Mouse (Mus musculus) thymus, postnatal 0 days (tissue): ENCODE measurements around the gene Zfp617. TPM values are rescaled to one million over a fixed set of nuclear protein-coding genes. Genes with fewer than 3 reads are reported as not detected.
"Not testable (repeated sequence)": the region's sequence is repeated elsewhere in the genome, so short reads cannot be mapped to it uniquely, and the experiment has no call there.

ENCODE experiments used
- DNase-seq: peaks from one replicate; pipeline ENCODE4 v3.0.0-alpha.2; 2015; ENCODE audit warnings: low spot score
- polyA plus RNA-seq: library from polyadenylated mRNA; unstranded; fragments of >200 nt; fragmentation: Nextera tagmentation; extraction: Ambion mirVana; gene quantifications from 2 replicates; pipeline ENCODE4 v1.2.1, GENCODE M21; 2015

The Zfp617 gene
- polyA plus RNA-seq, 1 experiment from 2014 or later: 17.0 TPM

DNA sequence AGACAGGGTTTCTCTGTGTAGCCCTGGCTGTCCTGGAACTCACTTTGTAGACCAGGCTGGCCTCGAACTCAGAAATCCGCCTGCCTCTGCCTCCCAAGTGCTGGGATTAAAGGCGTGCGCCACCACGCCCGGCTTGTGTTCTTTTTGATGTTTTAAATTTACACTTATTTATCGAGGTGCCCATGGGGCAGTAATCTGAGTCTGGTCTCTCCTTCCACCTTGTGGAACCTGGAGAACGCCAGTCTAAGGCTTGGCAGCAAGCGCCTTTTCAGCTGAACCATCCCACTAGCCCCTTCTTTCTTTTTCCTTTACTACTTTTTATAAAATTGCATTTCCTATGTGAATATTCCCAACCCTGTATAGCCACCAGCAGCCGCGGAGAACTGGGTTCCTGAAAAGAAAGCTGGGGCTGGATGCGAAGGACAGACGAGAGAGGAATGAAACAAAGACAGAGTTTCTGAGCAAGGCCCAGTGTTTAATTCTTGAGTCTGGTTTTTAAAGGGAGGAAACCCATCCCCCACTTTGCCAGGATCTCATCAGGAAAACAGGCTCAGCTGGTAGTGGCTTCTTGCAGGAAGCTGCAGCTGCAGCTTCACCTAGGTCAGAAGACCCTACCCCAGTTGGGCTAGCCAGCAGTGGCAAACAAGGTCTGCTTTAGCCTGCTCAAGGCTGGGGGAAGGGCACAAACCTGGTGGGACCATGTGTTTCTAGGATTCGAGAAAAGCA, 43.2 kb downstream of the Zfp617 start:
- peak; percentile 15 for DNase-seq

DNA sequence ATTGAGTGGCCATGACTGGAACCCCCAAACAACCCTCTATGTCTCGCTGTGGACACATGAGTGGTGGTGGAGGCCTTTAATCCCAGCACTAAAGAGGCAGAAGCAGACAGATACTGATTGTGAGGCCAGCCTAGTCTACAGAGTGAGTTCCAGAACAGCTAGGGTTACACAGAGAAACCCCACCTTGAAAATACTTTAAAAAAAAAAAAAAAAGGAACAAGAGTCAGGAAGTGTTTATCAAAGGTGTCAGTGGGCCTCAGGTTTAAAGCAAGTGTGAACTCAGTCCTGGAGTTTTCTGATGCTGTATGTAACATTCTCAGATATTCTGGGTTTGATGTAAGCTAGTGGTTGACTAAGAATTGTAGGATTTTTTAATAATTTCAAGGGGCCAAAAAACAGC, 44.1 kb downstream of the Zfp617 start:
- no peak for DNase-seq

DNA sequence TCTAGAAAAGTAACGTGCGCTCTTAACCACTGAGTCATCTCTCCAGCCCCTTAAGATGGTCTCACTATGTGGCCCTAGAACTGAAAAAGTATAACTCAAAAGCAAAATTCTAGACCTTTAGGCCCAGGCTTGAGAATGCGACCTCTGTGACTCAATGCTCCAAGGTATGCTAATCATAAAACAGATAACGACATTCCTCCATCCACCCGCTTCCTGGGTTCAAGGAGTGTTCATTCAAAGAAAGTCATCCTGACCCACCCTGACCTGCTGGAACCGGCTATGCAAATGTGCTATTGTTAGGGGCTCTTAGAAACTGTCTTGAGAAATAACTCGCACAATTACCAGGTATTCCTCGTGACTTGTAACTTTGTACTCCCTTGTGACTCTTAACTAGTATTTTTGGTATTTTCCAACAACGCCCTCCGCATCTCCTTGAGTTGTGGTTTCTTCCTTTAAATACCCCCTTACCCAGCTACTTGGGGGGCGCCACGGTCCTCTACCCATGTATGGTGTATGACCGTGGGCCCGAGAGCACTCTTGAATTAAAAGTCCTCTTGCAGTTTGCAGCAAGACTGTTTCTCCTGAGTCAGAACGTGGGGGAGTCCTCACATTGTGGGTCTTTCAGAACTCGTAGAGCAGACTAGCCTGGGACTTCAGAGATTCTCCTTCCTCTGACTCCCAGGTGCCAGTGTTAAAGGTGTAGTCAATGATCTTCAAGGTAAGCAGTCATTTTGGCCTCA, 44.7 kb downstream of the Zfp617 start:
- DNase-seq: not testable (repeated sequence)

DNA sequence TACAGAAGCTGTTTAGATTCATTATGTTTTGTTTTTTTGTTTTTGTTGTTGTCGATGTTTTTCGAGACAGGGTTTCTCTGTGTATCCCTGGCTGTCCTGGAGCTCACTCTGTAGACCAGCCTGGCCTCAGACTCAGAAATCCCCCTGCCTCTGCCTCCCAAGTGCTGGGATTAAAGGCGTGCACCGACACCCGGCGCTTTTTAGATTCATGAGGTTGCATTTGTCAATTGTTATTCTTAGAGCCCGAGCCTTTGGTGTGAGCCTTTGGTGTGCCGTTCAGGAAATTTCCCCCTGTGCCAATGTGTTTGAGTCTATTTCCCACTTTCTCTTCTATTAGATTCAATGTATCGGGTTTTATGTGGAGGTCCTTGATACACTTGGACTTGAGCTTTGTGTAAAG, 46.2 kb downstream of the Zfp617 start:
- DNase-seq: no peak

DNA sequence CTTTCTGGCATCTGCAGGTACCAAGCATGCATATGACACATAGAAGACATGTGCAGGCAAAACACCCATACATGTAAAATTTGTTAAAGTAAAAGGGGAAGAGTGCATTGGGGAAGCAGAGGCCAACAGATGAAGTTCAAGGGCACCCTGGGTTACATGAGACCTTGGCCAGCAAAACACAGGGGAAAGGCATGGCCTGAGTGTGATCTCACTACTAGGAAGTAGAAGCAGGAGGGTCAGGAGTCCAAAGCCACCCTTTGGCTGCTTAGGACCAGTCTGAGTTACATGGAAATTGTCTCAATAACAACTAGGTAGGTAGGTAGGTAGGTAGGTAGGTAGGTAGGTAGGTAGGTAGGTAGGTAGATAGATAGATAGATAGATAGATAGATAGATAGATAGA, 52.0 kb downstream of the Zfp617 start:
- DNase-seq: no peak

DNA sequence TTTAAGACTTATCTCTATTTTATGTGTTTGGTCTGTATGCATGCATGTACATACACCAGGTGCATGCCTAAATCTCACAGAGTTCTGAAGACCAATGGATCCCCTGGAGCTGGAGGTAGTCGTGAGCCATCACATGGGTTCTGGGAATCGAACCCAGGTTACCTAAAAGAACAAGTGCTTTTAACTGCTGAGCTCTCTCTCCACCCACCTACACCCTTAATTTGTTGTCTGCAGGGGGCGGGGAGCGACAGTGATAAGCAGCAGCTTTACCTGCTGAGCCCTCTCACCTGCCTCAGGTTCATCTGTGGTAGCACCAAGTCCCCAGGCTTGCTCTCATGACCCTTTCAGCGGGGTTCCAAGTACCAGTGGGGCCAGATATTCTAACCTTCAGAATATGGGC, 53.4 kb downstream of the Zfp617 start:
- DNase-seq: no peak

DNA sequence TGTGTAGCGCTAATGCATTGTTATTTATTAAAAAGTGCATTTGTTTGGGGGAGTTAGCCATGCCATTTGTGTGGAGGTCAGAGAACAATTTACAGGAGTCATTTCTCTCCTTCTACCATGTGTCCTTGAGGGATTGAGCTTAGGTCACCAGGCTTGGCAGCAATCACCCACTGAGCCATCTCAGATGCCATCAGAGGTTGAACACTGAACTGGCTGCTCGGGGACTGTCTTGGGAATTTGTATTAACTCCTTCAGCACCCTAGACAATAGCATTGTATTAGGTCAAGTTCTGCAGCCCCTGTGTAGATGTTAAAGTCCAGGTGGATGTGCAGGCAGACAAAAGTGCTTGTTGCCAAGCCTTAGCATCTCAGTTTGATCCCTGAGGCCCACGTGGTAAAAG, 55.6 kb downstream of the Zfp617 start:
- DNase-seq: no peak

DNA sequence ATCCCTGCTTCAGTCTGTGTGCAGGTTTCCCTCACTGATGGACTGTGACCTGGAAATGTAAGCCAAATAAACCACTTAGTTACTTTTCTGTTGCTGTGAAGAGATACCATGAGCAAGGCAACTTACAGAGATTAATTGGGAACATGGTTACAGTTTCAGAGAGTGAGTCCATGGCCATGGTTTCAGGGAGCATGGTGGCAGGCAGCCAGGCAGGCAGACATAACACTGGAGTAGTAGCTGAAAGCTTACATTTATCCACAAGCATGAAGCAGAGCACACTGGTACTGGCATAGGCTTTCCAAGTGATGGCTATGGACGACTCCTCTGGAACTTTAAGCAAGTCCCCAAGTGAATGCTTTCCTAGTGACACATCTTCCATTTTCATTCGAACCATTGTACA, 56.7 kb downstream of the Zfp617 start:
- DNase-seq: no peak

DNA sequence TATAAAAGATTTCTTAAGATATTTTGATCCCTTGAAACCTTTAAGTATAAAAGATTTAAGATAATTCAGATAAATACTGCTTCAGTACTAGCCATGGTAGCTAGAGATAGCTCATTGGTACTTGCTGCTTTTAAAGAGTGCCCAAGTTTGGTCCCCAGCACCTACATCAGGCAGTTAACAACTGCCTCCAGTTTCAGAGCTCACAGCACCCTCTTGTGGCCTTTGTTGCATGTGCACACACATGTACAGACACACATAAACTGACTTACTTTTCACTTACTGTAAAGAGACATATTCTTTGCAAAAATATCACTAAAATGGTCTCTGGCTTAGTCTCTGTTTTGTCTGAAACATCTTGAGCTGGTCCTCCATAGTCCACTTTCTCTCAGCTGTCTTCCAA, 58.0 kb downstream of the Zfp617 start:
- no peak for DNase-seq

DNA sequence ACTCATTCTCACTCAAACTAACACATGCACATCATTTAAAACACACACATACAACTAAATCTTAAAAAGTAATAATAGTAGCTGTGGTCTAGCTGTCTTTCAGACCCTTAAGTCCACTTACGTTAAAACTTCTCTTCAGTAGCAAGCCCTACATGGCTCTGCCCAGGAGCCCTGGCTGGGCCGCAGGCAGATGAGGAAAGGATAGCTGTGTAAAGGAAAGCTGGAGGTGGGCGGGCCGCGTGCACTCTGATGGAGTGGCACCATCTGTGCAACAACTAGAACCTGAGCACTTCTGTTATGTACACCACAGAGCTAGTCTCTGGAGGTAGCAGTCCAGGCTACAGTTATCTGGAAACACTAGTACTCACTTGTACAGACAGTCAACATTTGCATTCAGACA, 58.8 kb downstream of the Zfp617 start:
- DNase-seq: no peak

DNA sequence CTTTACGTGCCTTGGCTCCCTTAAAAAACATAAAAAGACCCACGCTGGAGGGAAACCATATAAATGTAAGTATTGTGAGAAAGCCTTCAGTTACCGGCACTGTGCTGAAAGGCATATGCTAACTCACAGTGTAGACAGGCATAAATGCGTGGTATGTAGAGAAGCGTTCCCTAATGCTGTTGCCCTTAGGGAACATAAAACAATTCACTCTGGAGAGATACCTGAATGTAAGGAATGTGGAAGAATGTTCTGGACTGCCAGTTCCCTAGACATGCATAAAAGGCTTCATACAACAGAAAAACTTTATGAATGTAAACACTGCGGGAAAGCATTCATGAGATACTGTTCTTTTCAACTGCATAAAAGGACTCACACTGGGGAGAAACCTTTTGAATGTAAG, 59.7 kb downstream of the Zfp617 start:
- no peak for DNase-seq

DNA sequence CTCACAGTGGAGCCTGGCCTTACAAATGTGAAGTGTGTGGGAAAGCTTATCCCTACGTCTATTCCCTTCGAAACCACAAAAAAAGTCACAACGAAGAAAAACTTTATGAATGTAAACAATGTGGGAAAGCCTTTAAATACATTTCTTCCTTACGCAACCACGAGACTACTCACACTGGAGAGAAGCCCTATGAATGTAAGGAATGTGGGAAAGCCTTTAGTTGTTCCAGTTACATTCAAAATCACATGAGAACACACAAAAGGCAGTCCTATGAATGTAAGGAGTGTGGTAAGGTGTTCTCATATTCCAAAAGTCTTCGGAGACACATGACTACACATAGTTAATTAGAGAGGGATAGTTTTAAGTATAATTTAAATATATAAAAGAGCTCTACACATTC, 60.2 kb downstream of the Zfp617 start:
- no peak for DNase-seq

DNA sequence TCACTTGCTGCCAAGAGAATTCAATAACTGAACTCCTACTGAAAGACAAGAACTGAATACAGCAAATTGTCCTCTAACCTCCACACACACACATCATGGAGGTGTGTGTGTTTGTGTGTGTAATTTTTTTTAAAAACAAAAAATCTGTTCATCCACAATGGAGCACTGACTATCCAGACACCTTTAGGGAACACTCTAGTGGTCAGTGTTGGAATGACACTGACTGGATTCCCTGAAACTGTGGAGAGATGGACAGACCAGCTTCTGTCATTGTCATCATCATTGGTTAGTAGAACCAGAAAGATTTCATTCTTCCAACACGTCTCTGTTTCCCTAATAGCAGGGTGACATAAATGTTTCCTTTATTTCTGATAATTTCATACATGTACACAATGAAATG, 63.5 kb downstream of the Zfp617 start:
- DNase-seq: peak; percentile 8

DNA sequence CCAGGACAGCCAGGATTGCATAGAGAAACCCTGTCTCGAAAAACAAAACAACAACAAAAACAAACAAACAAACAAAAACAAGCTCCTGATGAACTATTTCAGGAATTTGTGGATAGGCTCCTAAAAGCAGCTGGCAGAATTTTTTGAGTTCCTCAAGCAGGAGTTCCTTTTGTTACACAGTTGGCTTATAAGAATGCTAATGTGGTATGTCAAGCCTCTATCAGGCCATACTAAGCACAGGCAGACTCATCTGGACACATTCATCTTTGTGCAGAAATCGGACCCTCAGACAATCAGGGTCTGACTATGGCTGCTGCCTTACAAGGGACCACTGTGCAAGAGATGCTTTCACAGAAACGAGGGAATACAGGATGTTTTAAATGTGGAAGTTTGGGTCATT, 65.8 kb downstream of the Zfp617 start:
- no peak for DNase-seq

DNA sequence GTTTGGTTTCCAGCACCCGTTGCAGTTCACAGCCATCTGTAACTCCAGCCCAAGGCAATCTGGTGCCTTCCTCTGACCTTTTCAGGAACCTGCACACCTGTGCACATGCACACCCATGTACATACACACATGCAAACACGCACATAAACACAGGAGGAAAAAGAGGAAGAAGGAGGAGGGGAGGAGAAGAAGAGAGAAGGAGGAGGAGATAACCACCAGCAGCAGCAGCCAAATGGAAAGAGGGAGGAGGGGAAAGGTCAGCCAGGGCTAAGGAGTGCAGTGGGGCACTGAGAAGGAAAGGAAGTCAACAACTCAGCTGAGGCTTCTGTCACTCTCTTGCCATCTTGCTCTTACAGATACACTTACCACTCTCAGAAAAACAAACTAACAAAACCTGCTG, 72.6 kb downstream of the Zfp617 start:
- DNase-seq: no peak

DNA sequence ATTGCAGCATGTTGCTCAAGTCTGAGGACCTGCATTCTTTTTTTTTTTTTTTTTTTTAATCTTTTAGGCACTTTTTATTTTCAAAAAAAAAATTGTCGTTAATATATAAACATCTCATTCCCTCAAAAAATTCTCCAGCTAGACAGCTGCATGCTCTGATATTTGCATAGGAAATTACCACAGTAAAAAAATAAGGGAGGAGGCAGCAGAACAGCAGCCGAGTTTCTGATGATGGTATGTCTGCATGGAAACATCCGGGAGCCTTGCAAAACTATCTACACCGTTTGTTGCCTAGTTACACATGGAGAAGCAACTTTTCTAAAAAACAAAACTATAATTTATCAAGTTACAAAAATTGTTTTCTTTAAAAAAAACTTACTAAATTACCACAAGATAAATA, 73.0 kb downstream of the Zfp617 start:
- DNase-seq: no peak

Other genes with a start within 250 kb of the Zfp617 start
- gene Unc13a, start 236.9 kb upstream of the Zfp617 start, polyA plus RNA-seq: 0.58 and 0.68 TPM in 2 replicates
- 17.0 and 20.3 TPM in 2 replicates for gene Jak3, start 232.3 kb upstream of the Zfp617 start, polyA plus RNA-seq
- 3.7 and 6.7 TPM in 2 replicates for gene Insl3, start 219.4 kb upstream of the Zfp617 start, polyA plus RNA-seq
- gene B3gnt3, start 206.8 kb upstream of the Zfp617 start, polyA plus RNA-seq: 2.1 and 2.7 TPM in 2 replicates
- gene Fcho1, start 182.9 kb upstream of the Zfp617 start, polyA plus RNA-seq: 123 and 127 TPM in 2 replicates
- 7.8 and 9.4 TPM in 2 replicates for gene Zfp709, start 26.6 kb upstream of the Zfp617 start, polyA plus RNA-seq
- 4.9 and 5.1 TPM in 2 replicates for gene Zfp882, start within 50 bp of the Zfp617 start, polyA plus RNA-seq
- gene Zfp961, start 42.4 kb downstream of the Zfp617 start, polyA plus RNA-seq: 15.9 and 18.5 TPM in 2 replicates
- gene Cyp4f18, start 101.0 kb downstream of the Zfp617 start, polyA plus RNA-seq: 1.5 and 1.9 TPM in 2 replicates
- not detected in 2 replicates for gene Olfr372, start 132.6 kb downstream of the Zfp617 start, polyA plus RNA-seq
- gene Olfr373, start 174.5 kb downstream of the Zfp617 start, polyA plus RNA-seq: 0.04 and 0.05 TPM in 2 replicates
- gene Olfr374, start 198.4 kb downstream of the Zfp617 start, polyA plus RNA-seq: not detected in 2 replicates
- gene Tpm4, start 226.3 kb downstream of the Zfp617 start, polyA plus RNA-seq: 164 and 172 TPM in 2 replicates